Mouse (Mus musculus) T-helper 17 cell (primary cell): ENCODE data around the gene Hao2.

Experiments used
- in situ Hi-C, 2 experiments: fragments of 300-600 bp; cut with MboI, MseI; formaldehyde crosslinking; loops; 1 replicate in 1 of 2; 2 replicates in 1 of 2; pipeline ENCODE4 v1.15.1; 2025; ENCODE audit warnings: high pct_unique_total_duplicates in 2 of 2

Gene Hao2

DNA sequence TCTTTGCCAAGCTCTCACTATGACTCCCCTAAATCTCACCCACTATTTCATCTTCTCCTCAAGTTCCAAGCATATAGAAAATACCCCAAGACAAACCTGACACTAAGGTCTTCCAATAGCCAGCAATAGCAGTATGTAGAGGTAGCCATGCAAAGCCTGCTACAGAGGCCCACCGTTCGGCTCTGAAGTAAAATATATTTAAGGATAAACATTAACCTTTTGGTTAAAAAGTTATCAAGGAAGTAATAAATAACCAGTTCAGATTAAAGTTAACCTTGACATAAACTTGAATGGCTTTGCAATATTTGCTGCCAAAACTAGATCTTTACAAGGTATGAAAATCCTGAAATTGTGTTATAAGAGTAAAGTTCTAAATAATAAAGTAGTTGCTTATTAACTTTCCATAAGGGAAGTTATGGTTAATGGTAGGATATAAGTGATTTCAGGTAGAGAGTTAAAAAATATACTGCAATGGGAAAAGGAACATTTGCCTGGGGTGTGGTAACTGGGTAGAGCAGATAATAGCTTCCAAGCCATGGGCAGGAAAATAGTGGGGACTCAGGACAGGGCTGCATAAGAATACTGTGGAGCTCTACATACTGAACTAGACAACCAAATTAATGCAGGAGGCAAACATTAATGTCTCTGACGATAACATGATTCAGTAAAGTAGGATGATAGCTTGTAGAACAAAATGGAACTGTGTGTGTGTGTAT, at the start of gene Hao2:
Gene Hao2, minus strand, starts transcription at position 183 of the 716 bp plus-strand sequence.
- in situ Hi-C loops, result no loop called here

GRCm38 (mm10) chr3:98941601-98942000, 48.6 kb upstream of the Hao2 start:
- in situ Hi-C loops, result no loop called here

GRCm38 (mm10) chr3:98941066-98941551, 48.1 kb upstream of the Hao2 start:
- in situ Hi-C loops, result no loop called here

GRCm38 (mm10) chr3:98940225-98940624, 47.2 kb upstream of the Hao2 start:
- in situ Hi-C loops, result no loop called here

- in situ Hi-C loops, result no loop called here
These were observed 43.4 kb upstream of the Hao2 start for GRCm38 (mm10) chr3:98936446-98936845.

DNA sequence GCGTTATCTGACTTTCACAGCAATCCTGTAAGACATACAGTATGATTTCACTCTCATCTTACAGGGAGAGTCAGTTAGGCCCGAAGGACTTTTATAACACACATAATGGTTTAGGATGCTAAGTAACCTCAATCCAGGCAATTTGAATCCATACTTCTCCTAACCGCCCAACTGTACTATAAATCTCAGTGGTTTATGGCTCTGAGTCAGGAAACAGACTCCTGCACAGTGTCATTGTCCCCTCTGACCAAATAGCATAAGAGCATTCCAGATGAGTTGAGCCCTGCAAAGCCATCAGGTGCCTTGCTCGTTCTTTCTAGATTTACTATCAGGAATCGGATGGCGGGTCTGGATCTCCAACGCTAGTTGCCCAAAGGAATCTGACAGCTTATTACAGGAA, 41.6 kb upstream of the Hao2 start:
- in situ Hi-C loops, result no loop called here

- in situ Hi-C loops, result no loop called here
These were observed 41.0 kb upstream of the Hao2 start for GRCm38 (mm10) chr3:98934041-98934440.

GRCm38 (mm10) chr3:98932421-98932820, 39.4 kb upstream of the Hao2 start:
- in situ Hi-C loops, result no loop called here

DNA sequence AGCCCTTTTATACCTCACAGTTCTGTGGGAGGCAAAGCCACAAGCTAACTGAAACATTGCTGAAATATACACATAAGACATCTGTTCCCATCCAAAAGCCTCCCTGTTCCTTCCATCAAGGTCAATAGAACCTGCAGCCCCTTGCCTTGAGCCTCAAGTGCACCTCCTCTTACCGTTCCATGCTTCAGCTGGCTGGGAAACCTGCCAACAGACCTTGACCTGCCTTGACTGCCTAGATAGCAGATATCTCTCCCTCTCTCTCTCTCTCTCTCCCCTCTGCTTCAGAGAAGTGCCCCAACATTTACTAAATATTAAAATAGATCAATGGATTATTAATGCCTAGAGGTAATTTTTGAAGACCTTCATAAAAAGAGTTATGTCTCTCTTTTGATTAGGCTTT, 38.8 kb upstream of the Hao2 start:
- in situ Hi-C loops, result no loop called here

- in situ Hi-C loops, result loop anchor here in 1 of 2 experiments (10.0 to 25.0 kb wide), 2 partner anchors 367 to 1614 kb away; no protein-coding TSS in a partner anchor
These were observed 27.4 kb upstream of the Hao2 start for GRCm38 (mm10) chr3:98920417-98920816.

- in situ Hi-C loops, result loop anchor here in 1 of 2 experiments (25.0 kb wide), 1 partner anchor 370 kb away; no protein-coding TSS in a partner anchor
These were observed 24.2 kb upstream of the Hao2 start for GRCm38 (mm10) chr3:98917260-98917659.

DNA sequence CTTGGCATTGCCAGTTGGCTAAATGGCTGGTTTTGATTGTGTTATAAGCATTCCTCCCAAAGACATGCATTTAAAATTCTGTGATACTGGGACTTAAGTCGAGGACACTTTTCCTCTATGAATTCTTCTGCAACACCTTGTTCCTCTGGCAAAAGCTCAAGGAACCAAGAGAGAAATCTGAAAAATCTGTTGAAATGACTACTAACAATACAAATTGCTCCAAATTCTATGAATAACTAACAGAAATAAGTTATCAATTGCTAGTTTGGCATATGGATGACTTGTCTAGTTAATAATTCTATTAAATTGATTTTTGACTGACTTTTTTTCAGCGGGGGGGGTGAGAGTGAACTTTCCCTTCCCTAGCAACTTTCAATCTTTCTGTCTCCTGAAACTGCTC, 23.8 kb upstream of the Hao2 start:
- in situ Hi-C loops, result loop anchor here in 1 of 2 experiments (25.0 kb wide), 1 partner anchor 370 kb away; no protein-coding TSS in a partner anchor

- in situ Hi-C loops, result loop anchor here in 1 of 2 experiments (25.0 kb wide), 1 partner anchor 372 kb away; no protein-coding TSS in a partner anchor
These were observed 22.6 kb upstream of the Hao2 start for GRCm38 (mm10) chr3:98915659-98916058.

GRCm38 (mm10) chr3:98913591-98913990, 20.6 kb upstream of the Hao2 start:
- in situ Hi-C loops, result loop anchor here in 1 of 2 experiments (25.0 kb wide), 1 partner anchor 374 kb away; no protein-coding TSS in a partner anchor

- in situ Hi-C loops, result no loop called here
These were observed 4.6 kb upstream of the Hao2 start for GRCm38 (mm10) chr3:98897606-98898005.

- in situ Hi-C loops, result no loop called here
These were observed 2.1 kb upstream of the Hao2 start for GRCm38 (mm10) chr3:98895071-98895601.

GRCm38 (mm10) chr3:98890430-98890829, 2.6 kb downstream of the Hao2 start:
- in situ Hi-C loops, result no loop called here

GRCm38 (mm10) chr3:98888206-98888605, 4.8 kb downstream of the Hao2 start:
- in situ Hi-C loops, result no loop called here

DNA sequence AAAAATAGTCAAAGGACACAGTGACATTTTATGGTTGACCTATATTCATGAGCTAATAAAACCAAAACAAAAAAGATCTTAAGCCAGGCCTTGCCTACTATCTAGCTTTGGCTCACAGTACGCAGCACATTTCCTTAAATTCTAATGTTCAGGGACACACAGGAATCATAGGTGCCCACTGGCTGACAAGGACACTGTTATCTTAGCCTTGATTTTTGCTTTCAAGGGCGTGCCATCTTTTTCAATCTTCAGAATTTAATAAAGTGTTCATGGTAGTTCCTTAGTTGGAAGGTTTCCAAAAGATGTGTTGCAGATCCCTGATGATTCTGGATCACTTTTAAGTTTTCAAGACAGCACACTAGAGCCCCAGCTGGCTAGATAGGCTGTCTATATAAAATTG, 12.2 kb downstream of the Hao2 start:
- in situ Hi-C loops, result no loop called here

DNA sequence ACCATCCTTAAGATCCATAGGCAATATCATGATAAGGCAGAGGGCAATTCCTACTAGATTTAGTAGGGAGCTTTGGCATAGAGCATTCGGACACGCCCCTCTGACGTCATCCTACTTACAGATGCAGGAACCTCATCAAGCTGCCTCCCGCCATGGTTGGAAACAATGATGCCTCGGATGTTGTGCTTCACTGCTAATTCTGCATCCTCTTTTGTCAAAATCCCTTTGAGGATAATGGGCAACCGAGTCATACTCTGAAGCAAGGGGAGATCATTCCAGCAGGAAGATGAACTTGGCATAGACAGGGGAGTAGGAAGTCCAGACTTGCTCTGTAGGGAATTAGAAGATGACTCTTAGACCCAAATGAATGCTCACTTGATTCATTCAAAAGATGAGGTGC, 12.8 kb downstream of the Hao2 start:
- in situ Hi-C loops, result no loop called here

GRCm38 (mm10) chr3:98868219-98868618, 24.8 kb downstream of the Hao2 start:
- in situ Hi-C loops, result no loop called here

GRCm38 (mm10) chr3:98862800-98863199, 30.2 kb downstream of the Hao2 start:
- in situ Hi-C loops, result no loop called here

GRCm38 (mm10) chr3:98859576-98859975, 33.5 kb downstream of the Hao2 start, which contains the start of gene Hsd3b1:
Hsd3b1 (minus strand) TSS chr3:98859794.
- in situ Hi-C loops, result no loop called here
